Mouse (Mus musculus) urinary bladder, postnatal 36 days (tissue): ENCODE data around the gene Sema4c.

Source experiments
- DNase-seq, 2 experiments: peaks; one replicate each; pipeline ENCODE4 v3.0.0; 2022; ENCODE audit warnings: low spot score in 2 of 2, mixed read lengths in 1 of 2

Gene Sema4c

DNA sequence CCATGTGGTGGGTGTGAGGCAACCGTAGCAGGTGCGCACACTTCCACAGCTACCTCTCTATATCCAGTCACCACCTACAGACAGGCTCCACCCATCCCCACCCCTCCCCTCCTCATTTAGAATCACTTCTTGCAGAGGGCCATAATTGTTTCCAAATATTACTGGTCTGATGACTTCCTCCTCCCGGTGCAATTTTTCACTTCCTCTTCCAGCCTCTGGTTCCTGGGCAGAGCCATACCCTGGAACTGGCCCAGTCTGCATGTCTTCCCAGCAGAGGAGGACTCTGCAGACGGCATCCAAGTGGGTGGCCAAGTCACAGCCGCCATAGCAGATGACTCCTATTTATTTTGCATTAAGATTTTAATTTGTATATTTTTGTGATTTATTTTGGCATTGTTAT, 49.9 kb downstream of the Sema4c start:
- DNase-seq, result no peak

GRCm38 (mm10) chr1:36501261-36501660, 56.9 kb downstream of the Sema4c start:
- peak; percentile 74 for DNase-seq
